Mouse (Mus musculus): ENCODE data around the gene Bmpr1b.

Gene Bmpr1b

GRCm38 (mm10) chr3:141818615-141819312 is 350.5 kb downstream of the Bmpr1b start:
- WGBS: 36% methylated on average over 3 of the region's 3 CpGs

- 81% methylated on average over 1 of the region's 1 CpGs for WGBS
These were observed 354.4 kb downstream of the Bmpr1b start for GRCm38 (mm10) chr3:141814776-141815175.

- 51% methylated on average over 2 of the region's 2 CpGs for WGBS
These were observed 357.9 kb downstream of the Bmpr1b start for GRCm38 (mm10) chr3:141811348-141811747.

DNA sequence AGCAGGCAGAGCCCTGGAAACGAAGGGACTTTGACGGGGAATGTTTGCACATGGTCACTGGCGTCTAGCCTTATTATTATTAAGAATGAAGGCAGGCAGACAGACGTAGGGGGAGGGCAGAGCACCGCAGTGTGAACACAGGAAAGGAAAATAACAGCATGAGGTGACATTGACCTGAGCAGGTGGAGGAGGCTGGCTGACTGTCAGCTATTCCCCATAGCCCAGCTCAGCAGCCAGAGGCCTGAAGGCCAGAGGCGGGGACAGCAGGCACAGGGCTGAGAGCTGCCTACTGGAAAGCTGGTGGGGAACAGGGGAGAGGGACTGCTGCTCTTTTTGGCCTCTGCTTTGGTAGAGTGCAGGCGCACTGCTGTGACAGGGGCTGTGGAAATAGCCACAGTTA is 358.3 kb downstream of the Bmpr1b start:
- WGBS: 60% methylated on average over 7 of the region's 7 CpGs

- WGBS: 81% methylated on average over 3 of the region's 3 CpGs
These were observed 359.6 kb downstream of the Bmpr1b start for GRCm38 (mm10) chr3:141809581-141809980.

DNA sequence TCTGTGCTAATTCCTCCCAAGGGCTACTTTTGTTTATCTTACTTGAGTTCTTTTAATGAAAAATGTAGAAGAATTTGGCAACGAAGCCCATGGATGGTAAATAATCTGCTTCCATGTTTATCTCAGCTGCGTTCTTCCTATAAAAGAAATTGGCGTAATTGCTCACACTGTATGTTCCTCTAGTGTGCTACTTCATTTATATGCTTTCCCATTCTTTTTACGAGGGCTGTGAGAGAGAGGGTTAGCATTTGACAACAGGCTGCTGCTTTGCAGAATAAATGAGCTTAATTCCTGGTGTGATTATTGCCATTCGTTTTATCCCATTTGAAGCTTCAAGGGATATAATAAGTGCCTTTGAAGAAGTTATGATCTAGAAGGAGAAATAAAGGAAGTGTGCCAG is 365.1 kb downstream of the Bmpr1b start:
- 68% methylated on average over 5 of the region's 5 CpGs for WGBS

DNA sequence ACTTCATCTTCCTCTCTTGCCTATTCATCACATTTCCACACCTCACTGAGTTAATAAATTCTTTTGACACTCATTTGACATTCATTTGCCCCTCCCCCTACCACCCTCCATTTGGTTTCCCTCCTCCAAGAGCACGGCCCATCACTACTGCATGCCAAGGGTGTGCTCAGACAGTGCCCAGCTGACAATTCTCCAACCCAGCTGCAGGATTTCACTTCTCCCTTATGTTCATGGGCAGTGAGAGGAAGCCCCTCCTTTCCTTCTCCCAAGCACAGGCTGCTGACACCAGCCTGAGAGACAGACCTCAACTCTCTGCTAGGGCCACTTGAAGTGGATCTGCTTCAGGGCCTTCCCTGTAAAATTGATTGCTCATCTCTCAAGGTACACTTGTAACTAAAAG is 371.4 kb downstream of the Bmpr1b start:
- WGBS: 43% methylated on average over 1 of the region's 1 CpGs

DNA sequence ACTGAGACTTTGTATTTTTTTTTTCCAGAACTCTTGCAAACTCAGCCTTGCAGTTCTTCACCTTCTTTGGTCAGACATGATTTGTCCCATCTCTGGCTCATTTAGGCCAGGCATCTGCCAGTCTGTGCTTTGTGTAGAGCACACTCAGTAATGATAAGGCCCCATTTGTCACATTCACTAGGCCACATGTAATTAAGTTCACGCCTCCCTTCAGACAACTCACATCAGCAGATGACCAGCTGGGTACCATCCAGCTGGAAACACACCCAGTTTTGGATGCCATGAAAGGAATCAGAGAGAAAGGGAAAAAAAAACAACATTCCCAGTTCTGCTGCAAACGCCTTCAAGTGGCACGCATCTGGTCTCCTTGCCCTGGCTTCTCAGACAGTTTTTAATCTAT is 374.9 kb downstream of the Bmpr1b start:
- WGBS: 59% methylated on average over 3 of the region's 3 CpGs

GRCm38 (mm10) chr3:141793755-141794154 is 375.5 kb downstream of the Bmpr1b start:
- WGBS: 94% methylated on average over 2 of the region's 2 CpGs

DNA sequence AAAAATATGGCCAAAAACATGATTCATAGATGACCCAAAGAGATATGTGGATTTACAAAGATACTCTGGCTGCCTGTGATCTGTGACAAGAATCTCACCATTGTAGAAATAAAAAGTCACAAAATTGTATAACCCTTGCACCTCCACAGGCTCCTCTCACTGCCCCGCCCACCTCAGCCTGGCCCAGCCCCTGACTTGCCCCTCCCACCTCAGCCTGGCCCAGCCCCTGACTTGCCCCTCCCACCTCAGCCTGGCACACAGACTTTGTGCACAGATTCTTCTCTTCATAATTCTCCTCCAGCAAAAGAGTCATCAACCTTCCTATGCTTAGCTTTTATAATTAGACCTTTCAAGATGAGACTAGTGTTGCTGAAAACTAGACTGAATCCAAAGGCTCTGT is 377.1 kb downstream of the Bmpr1b start:
- WGBS: 78% methylated on average over 1 of the region's 1 CpGs

DNA sequence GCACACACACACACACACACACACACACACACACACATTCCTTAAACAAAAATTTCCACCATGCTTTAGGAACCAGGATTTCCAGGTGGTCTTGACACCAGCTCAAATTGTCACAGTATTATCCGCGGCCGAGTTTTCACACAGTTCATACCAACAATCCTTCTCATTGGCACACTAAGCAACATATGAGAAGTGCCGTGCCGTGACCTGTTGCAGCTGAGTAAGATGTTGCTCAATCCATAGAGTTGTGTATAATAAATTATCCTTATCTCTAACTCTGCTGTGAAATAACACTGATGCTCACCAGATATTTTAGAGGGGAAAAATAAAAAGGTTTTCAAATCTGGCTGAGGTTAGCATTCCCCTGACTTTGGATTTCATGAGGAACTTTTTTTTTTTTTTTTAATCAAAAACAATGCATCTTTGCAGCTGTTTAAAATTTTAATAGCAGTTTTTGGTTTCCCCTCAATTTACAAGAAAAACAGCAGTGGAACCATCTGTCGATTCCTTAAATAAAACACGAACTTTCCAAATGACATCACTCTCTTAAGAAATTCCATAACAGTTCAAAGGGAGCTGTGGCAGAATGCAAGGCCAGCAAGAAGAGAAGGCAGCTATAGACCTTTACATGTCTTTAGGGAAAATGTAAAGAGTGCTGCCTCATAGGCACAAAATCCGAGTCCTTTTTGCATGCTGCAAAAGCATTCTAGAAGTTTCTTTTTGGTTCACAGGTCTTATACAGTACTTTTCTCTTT is 378.0 kb downstream of the Bmpr1b start:
- 60% methylated on average over 8 of the region's 8 CpGs for WGBS

Measured in cerebral cortex, adult 2 months (tissue).